Mouse (Mus musculus) forebrain, embryonic 16.5 days (tissue): Measurements from ENCODE around the gene Dtx4. TPM values are rescaled to one million over a fixed set of nuclear protein-coding genes. Genes with fewer than 3 reads are reported as not detected.

Source experiments
- ATAC-seq: fragments of 200-750 bp; cut with Nextera tagmentation; 2 replicates; pipeline ENCODE4 v1.8.0; 2017; ENCODE audit warnings: mild to moderate bottlenecking, moderate library complexity
- H3K27ac ChIP-seq: fragments of 300-500 bp; sonication (generic); 2 replicates; pipeline ENCODE4 v1.5.1; 2014; ENCODE audit warnings: low read length, control low read depth
- H3K27me3 ChIP-seq: fragments of 300-500 bp; sonication (generic); replicated peaks from 2 replicates; pipeline ENCODE4 v1.6.1; 2014; ENCODE audit warnings: low read length; ENCODE audit not compliant: control insufficient read depth, insufficient read depth
- H3K36me3 ChIP-seq: fragments of 300-500 bp; sonication (generic); 2 replicates; pipeline ENCODE4 v1.6.1; 2014; ENCODE audit not compliant: control insufficient read depth, insufficient read depth
- H3K4me1 ChIP-seq: fragments of 300-500 bp; sonication (generic); replicated peaks from 2 replicates; pipeline ENCODE4 v1.6.1; 2014; ENCODE audit warnings: low read length; ENCODE audit not compliant: control insufficient read depth, insufficient read depth
- H3K4me2 ChIP-seq: fragments of 300-500 bp; sonication (generic); 2 replicates; pipeline ENCODE4 v1.6.1; 2014; ENCODE audit warnings: mild to moderate bottlenecking, low read length, control low read depth
- H3K4me3 ChIP-seq: fragments of 300-500 bp; sonication (generic); replicated peaks from 2 replicates; pipeline ENCODE4 v1.5.1; 2014; ENCODE audit warnings: mild to moderate bottlenecking, low read length, control low read depth
- H3K9ac ChIP-seq: fragments of 300-500 bp; sonication (generic); replicated peaks from 2 replicates; pipeline ENCODE4 v1.6.1; 2014; ENCODE audit warnings: low read depth, low read length, control low read depth
- H3K9me3 ChIP-seq: fragments of 300-500 bp; sonication (generic); 2 replicates; pipeline ENCODE4 v1.6.1; 2016; ENCODE audit warnings: low read length; ENCODE audit not compliant: control insufficient read depth
- WGBS: fragments of 180-500 bp; shearing (Covaris S2); extraction: QIAGEN DNeasy Blood & Tissue Kit; methylation state at CpG from one replicate; pipeline ENCODE4 v1.1.7; 2014; 5-methylcytosine and 5-hydroxymethylcytosine counted together
- polyA plus RNA-seq: library from polyadenylated mRNA; unstranded; fragments of >200 nt; fragmentation: Nextera tagmentation; extraction: Ambion mirVana; gene quantifications from 2 replicates; pipeline ENCODE4 v1.2.1, GENCODE M21; 2015

The Dtx4 gene
- polyA plus RNA-seq, 1 experiment from 2014 or later = 21.3 TPM

- ATAC-seq = peak; percentile 96
- Histone ChIP-seq H3K9me3 (no peaks in the 10 kb centered on the region), H3K4me2 (no peak overlapping the region), H3K27me3 (no peaks in the 10 kb centered on the region), H3K4me3 (no peak overlapping the region), H3K4me1 (peaks cover 9% of the 10 kb centered on the region), H3K36me3 (no peaks in the 10 kb centered on the region; the same call in 1 of the 2 replicates), H3K27ac (peak overlapping the region; percentile 41; the same call in 1 of the 2 replicates), H3K9ac (no peak overlapping the region)
- 50% methylated on average over 15 of the region's 15 CpGs for WGBS
Measured at GRCm38 (mm10) chr19:12475380-12476250, 25.6 kb downstream of the Dtx4 start.

DNA sequence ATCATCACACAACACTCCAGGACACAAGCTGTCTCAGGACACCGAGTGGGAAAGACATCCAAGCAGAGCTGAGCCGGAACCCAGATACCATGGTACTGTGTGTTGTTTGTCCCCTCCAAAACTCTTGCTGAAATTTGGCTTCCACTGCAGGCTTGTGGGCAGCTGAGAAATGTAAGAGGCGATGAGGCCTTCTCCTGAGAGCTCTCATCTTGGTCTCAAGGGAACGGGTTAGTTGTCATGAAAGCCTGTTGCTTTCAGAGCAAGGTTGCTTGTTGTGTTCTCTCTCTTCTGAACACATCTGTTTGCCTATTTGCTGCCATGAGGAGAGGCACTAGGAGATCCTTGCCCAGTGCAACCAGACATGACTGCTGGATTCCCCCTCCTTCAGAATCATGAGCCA, 27.3 kb downstream of the Dtx4 start:
- peaks cover 9% of the 10 kb centered on the region for H3K4me1 ChIP-seq
- H3K9ac ChIP-seq = no peak overlapping the region
- no peak for ATAC-seq
- peaks cover 5% of the 10 kb centered on the region for H3K36me3 ChIP-seq
- no peaks in the 10 kb centered on the region for H3K27me3 ChIP-seq
- H3K9me3 ChIP-seq = no peaks in the 10 kb centered on the region
- H3K27ac ChIP-seq = no peak overlapping the region
- no peak overlapping the region for H3K4me2 ChIP-seq
- no peak overlapping the region for H3K4me3 ChIP-seq
- 93% methylated on average over 4 of the region's 4 CpGs for WGBS

DNA sequence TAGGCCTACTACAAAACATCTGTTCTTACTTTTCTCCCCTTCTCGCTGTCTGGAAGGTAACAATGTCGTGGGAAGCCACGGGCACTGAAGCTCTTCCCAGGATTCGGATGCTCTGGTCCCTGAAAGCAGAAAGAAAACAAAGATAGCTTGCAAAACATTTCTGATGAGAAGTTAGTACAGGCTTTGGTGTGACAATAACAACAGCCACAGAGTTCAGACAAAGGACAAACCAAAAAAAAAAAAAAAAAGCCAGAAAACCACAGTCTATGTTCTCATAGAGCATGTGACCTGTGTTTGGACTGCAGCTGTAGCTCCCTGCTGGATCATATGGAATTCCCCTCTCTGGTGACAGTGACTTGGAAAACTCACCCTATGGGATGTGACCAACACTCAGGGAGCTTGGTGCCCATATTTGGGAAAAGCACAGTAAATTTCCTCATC, 28.0 kb downstream of the Dtx4 start:
- Histone ChIP-seq H3K4me1 (peaks cover 9% of the 10 kb centered on the region), H3K9ac (no peak overlapping the region), H3K27ac (no peak overlapping the region), H3K27me3 (no peaks in the 10 kb centered on the region), H3K4me2 (no peak overlapping the region), H3K4me3 (no peak overlapping the region), H3K9me3 (no peaks in the 10 kb centered on the region), H3K36me3 (peaks cover 6% of the 10 kb centered on the region)
- ATAC-seq = no peak
- WGBS = 88% methylated on average over 4 of the region's 4 CpGs

DNA sequence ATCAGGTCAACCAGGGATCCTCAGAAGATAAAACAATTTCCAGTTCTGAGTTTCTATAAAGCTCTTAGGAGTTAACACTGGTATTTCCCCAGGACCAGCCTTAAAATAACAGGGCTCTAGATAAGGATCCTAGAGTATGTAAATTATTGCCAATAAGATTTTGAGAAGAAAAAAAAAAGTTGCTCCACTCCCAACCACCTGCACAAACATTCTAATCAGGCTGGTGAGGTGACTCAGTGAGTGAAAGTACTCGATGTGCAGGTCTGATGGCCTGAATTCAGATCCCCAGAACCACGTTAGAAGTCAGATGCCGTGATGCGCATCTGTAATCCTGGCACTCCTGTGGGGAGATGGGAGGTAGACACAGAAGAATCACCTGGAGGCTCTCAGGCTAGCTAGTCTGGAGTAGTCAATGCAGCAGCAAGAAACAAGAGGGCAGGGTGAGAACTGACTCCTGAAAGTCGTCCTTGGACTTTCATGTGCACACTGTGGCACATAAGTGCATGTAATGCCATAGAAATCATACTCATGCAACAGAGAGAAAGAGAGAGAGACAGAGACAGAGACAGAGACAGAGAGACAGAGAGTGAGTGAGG, 28.8 kb downstream of the Dtx4 start:
- ATAC-seq = no peak
- Histone ChIP-seq H3K4me2 (no peak overlapping the region), H3K9ac (no peak overlapping the region), H3K27me3 (no peaks in the 10 kb centered on the region), H3K36me3 (peaks cover 9% of the 10 kb centered on the region), H3K4me1 (peaks cover 9% of the 10 kb centered on the region), H3K27ac (no peak overlapping the region), H3K9me3 (no peaks in the 10 kb centered on the region), H3K4me3 (no peak overlapping the region)
- 92% methylated on average over 5 of the region's 5 CpGs for WGBS

GRCm38 (mm10) chr19:12471866-12472265, 29.4 kb downstream of the Dtx4 start:
- Histone ChIP-seq H3K4me2 (no peak overlapping the region), H3K4me1 (peaks cover 9% of the 10 kb centered on the region), H3K27ac (no peak overlapping the region), H3K27me3 (no peaks in the 10 kb centered on the region), H3K9me3 (no peaks in the 10 kb centered on the region), H3K4me3 (no peak overlapping the region), H3K36me3 (peaks cover 9% of the 10 kb centered on the region), H3K9ac (no peak overlapping the region)
- ATAC-seq = no peak
- 68% methylated on average over 3 of the region's 3 CpGs for WGBS

DNA sequence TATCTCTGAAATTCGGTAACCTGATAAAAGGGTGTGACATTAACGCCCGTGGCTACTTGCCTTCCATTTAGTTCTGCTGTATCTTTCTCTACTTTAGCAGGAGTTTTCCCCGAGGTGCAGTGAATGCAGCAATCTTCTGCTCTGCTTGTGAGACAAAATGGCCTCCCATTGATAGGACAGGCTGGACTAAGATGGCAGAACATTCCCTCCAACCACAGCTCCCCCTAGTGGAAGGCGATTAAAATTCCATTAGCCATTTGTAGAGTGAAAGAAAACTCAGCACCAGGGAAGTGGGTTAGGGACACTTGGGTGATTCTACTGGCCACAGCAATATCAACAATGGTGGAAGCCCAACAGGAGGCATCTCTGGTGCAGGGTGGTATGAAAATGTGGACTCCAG, 33.8 kb downstream of the Dtx4 start:
- no peaks in the 10 kb centered on the region for H3K27me3 ChIP-seq
- H3K27ac ChIP-seq = no peak overlapping the region
- no peak for ATAC-seq
- H3K9ac ChIP-seq = no peak overlapping the region
- H3K9me3 ChIP-seq = no peaks in the 10 kb centered on the region
- H3K4me1 ChIP-seq = no peaks in the 10 kb centered on the region
- no peak overlapping the region for H3K4me2 ChIP-seq
- H3K4me3 ChIP-seq = no peak overlapping the region
- peaks cover 9% of the 10 kb centered on the region for H3K36me3 ChIP-seq
- WGBS = 84% methylated on average over 5 of the region's 5 CpGs

- H3K4me3 ChIP-seq = no peak overlapping the region
- no peaks in the 10 kb centered on the region for H3K4me1 ChIP-seq
- H3K27ac ChIP-seq = no peak overlapping the region
- ATAC-seq = peak; percentile 60
- no peak overlapping the region for H3K4me2 ChIP-seq
- H3K27me3 ChIP-seq = no peaks in the 10 kb centered on the region
- H3K9ac ChIP-seq = no peak overlapping the region
- 21% methylated on average over 7 of the region's 7 CpGs for WGBS
- H3K36me3 ChIP-seq = peaks cover 9% of the 10 kb centered on the region
- H3K9me3 ChIP-seq = no peaks in the 10 kb centered on the region
Measured at GRCm38 (mm10) chr19:12466204-12466603, 35.0 kb downstream of the Dtx4 start.

- no peak for ATAC-seq
- H3K4me1 ChIP-seq = no peaks in the 10 kb centered on the region
- no peak overlapping the region for H3K4me2 ChIP-seq
- H3K4me3 ChIP-seq = no peak overlapping the region
- H3K36me3 ChIP-seq = peaks cover 9% of the 10 kb centered on the region
- H3K27ac ChIP-seq = no peak overlapping the region
- H3K9ac ChIP-seq = no peak overlapping the region
- 93% methylated on average over 10 of the region's 10 CpGs for WGBS
- H3K9me3 ChIP-seq = no peaks in the 10 kb centered on the region
- H3K27me3 ChIP-seq = no peaks in the 10 kb centered on the region
Measured at GRCm38 (mm10) chr19:12465530-12466144, 35.6 kb downstream of the Dtx4 start.

DNA sequence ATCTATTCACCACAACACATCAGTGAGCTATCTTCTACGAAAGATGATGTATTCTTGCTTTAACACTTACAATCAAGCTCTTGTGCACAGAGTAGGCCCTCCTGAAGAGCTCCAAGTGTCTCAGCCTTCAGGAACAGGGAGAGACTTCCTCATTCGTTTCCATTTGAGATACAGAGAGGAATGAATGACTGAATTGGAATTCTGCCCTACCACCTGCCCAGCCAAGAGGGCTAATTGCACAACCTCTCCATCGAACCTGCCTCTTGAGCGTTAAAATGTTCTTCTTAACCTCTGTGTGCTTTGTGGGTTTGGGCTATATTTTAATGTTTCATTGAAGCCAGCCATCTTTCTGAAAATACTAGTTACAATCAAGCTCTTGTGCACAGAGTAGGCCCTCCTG, 36.6 kb downstream of the Dtx4 start:
- Histone ChIP-seq H3K9me3 (no peaks in the 10 kb centered on the region), H3K27me3 (no peaks in the 10 kb centered on the region), H3K27ac (no peak overlapping the region), H3K4me2 (no peak overlapping the region), H3K36me3 (peaks cover 9% of the 10 kb centered on the region), H3K4me1 (no peaks in the 10 kb centered on the region), H3K4me3 (no peak overlapping the region), H3K9ac (no peak overlapping the region)
- WGBS = 61% methylated on average over 4 of the region's 4 CpGs
- no peak for ATAC-seq
